ENCODE assay signal across 9 mouse cellular contexts in genomic region chr15:101339537-101339936, GRCm38 (mm10). TPM values are rescaled to one million over a fixed set of nuclear protein-coding genes. Genes with fewer than 3 reads are reported as not detected.
DNase-seq lines count a peak whose midpoint lies in the region; ATAC-seq lines count a peak whose summit lies in the region.
"Had no signal": no experiment of that assay in that cellular context is flagged by ENCODE, and none has a peak within 500 bp of the region (broad histone marks: within the 10 kb centered on the region; RNA-seq: fewer than 3 reads in every experiment).

No protein-coding gene starts in this region.

- 0% methylated on average over 2 of the region's 2 CpGs for WGBS in lung, embryonic 15.5 days

- H3K4me1 ChIP-seq in lung, embryonic 15.5 days, result peaks cover 9% of the 10 kb centered on the region

- no peak overlapping the region for H3K4me2 ChIP-seq in lung, embryonic 15.5 days

- H3K4me3 ChIP-seq in lung, embryonic 15.5 days, result no peak overlapping the region

- H3K9ac ChIP-seq in lung, embryonic 15.5 days, result no peak overlapping the region

- peak; percentile 67 to 69 for ATAC-seq in hematopoietic stem cell, adult 5-6 weeks (replicated peaks in 1 of 2; ENCODE audit: insufficient read depth in 1 of 2, low FRiP score in 2 of 2, low TSS enrichment in 1 of 2, low read depth in 1 of 2, poor library complexity in 2 of 2, severe bottlenecking in 2 of 2)
- peak; percentile 78 for ATAC-seq in lung, embryonic 15.5 days (ENCODE audit: borderline replicate concordance, extremely low read depth, low FRiP score, low TSS enrichment)

- no peak overlapping the region for H3K27ac ChIP-seq in lung, embryonic 15.5 days
- H3K27ac ChIP-seq: macrophage had no signal

- peak; percentile 83 for DNase-seq in ES-CJ7 (ENCODE audit: low read depth, low spot score)
- peak; percentile 66 for DNase-seq in cerebellum, adult 11-12 months
- DNase-seq in forelimb bud, embryonic 11.5 days (ENCODE audit: low read depth, low spot score), result peak; percentile 85
- peak; percentile 65 to 91 for DNase-seq in layer of hippocampus, adult 8-10 months (ENCODE audit: low spot score in 2 of 2)
- peak; percentile 81 for DNase-seq in ovary, postnatal 14 days (ENCODE audit: low spot score)
- peak; percentile 83 for DNase-seq in thymus, postnatal 0 days (ENCODE audit: low spot score)

- no peaks in the 10 kb centered on the region for H3K9me3 ChIP-seq in lung, embryonic 15.5 days

- H3K27me3 ChIP-seq in lung, embryonic 15.5 days, result no peaks in the 10 kb centered on the region

- H3K36me3 ChIP-seq in lung, embryonic 15.5 days, result no peaks in the 10 kb centered on the region

RNA-seq across cellular contexts. Expression of gene Krt80, which starts 30.4 kb away (rescaled TPM):
- 2.8 TPM in 2 replicates for total RNA-seq in hematopoietic stem cell, adult 5-6 weeks (2017)
- under 1 TPM in 3 of 4 experiments, not detected in 1; 0.17 to 0.48 (median 0.43) TPM for total RNA-seq in layer of hippocampus, adult 8-10 months (2022)
- 1.7 and 2.0 TPM in 2 replicates for polyA plus RNA-seq in lung, embryonic 15.5 days (2015; fragmentation: Nextera tagmentation; extraction: Ambion mirVana)
- polyA plus RNA-seq in thymus, postnatal 0 days (2015; fragmentation: Nextera tagmentation; extraction: Ambion mirVana), result 0.65 and 0.72 TPM in 2 replicates

RNA-seq across cellular contexts. Expression of gene 6030408B16Rik, which starts 46.5 kb away (rescaled TPM):
- total RNA-seq in hematopoietic stem cell, adult 5-6 weeks (2017), result 0.63 TPM in 1 of 2 replicates, not detected in the other
- total RNA-seq in layer of hippocampus, adult 8-10 months (2022), result under 1 TPM in 3 of 4 experiments, not detected in 1; 0.26 to 0.55 (median 0.54) TPM
- polyA plus RNA-seq in lung, embryonic 15.5 days (2015; fragmentation: Nextera tagmentation; extraction: Ambion mirVana), result 48.1 and 50.0 TPM in 2 replicates
- 0.22 and 0.40 TPM in 2 replicates for polyA plus RNA-seq in thymus, postnatal 0 days (2015; fragmentation: Nextera tagmentation; extraction: Ambion mirVana)
- polyA plus RNA-seq: macrophage had no signal

RNA-seq across cellular contexts. Expression of gene Atg101, which starts 55.5 kb away (rescaled TPM):
- 31.9 and 59.4 TPM in 2 replicates for total RNA-seq in hematopoietic stem cell, adult 5-6 weeks (2017)
- 10 to 100 TPM; 43.4 to 48.1 (median 46.1) TPM for total RNA-seq in layer of hippocampus, adult 8-10 months (2022)
- 74.5 and 76.8 TPM in 2 replicates for polyA plus RNA-seq in lung, embryonic 15.5 days (2015; fragmentation: Nextera tagmentation; extraction: Ambion mirVana)
- 95.1 and 103 TPM in 2 replicates for polyA plus RNA-seq in thymus, postnatal 0 days (2015; fragmentation: Nextera tagmentation; extraction: Ambion mirVana)
